Mouse (Mus musculus): Measurements from ENCODE around the gene Gm5157.
"Not testable (repeated sequence)": the region's sequence is repeated elsewhere in the genome, so short reads cannot be mapped to it uniquely, and the experiment has no call there.

Gene Gm5157

GRCm38 (mm10) chr7:21190323-21190722, at the start of gene Gm5157:
Gm5157 (minus strand) TSS chr7:21190423.
- DNase-seq (ENCODE audit: low spot score) = not testable (repeated sequence)

GRCm38 (mm10) chr7:21161885-21162284, 28.3 kb downstream of the Gm5157 start, which contains the start of gene Vmn1r123:
Vmn1r123 (plus strand) TSS chr7:21162185.
- not testable (repeated sequence) for DNase-seq (ENCODE audit: low spot score)
